Mouse (Mus musculus) bone marrow, adult 2 months (tissue): Measurements from ENCODE around the gene Cyb5r3.

Source experiments
- CTCF ChIP-seq: fragments of 200-500 bp; IDR thresholded peaks from 2 replicates; pipeline ENCODE4 v1.5.1; 2011; ENCODE audit warnings: low read length, control low read depth; ENCODE audit not compliant: control insufficient read depth, insufficient read depth
- POLR2A ChIP-seq: fragments of 200-500 bp; IDR thresholded peaks from 2 replicates; pipeline ENCODE4 v1.6.1; 2011; ENCODE audit warnings: low read depth, mild to moderate bottlenecking, control low read depth, low read length, borderline replicate concordance; ENCODE audit not compliant: control insufficient read depth

- TF ChIP-seq CTCF, result no peak
- TF ChIP-seq POLR2A, result no peak
Measured at GRCm38 (mm10) chr15:83182351-83182750, 10.0 kb upstream of the Cyb5r3 start.
